ENCODE assay signal across 8 mouse cellular contexts in genomic region chr14:121928375-121929137, GRCm38 (mm10). TPM values are rescaled to one million over a fixed set of nuclear protein-coding genes. Genes with fewer than 3 reads are reported as not detected.
A peak's percentile ranks its signal among the peaks of the same experiment; 100 is the strongest.
DNase-seq lines count a peak whose midpoint lies in the region; ATAC-seq lines count a peak whose summit lies in the region.

No protein-coding gene starts in this region.

- no peak for ATAC-seq in intestine, embryonic 14.5 days (replicated peaks; ENCODE audit: low FRiP score, low TSS enrichment, low read depth)
- ATAC-seq in liver, embryonic 12.5 days, result peak; percentile 67

- DNase-seq in adrenal gland, postnatal 10 days, result peak; percentile 71
- DNase-seq in adrenal gland, postnatal 4 days (ENCODE audit: low spot score in 2 of 2), result no peak
- DNase-seq in testis, postnatal 10 days (ENCODE audit: low spot score), result peak; percentile 77
- DNase-seq in testis, postnatal 14 days (ENCODE audit: low spot score), result no peak
- DNase-seq in embryo, embryonic 9.5 days (ENCODE audit: extremely low spot score), result peak; percentile 27
- DNase-seq in intestine, embryonic 14.5 days (ENCODE audit: low spot score), result peak; percentile 69
- peak; percentile 78 for DNase-seq in retina, embryonic 14.5 days (ENCODE audit: low spot score)

- no peaks in the 10 kb centered on the region; the same call in 1 of the 2 replicates for H3K4me1 ChIP-seq in intestine, embryonic 14.5 days (replicated peaks; ENCODE audit: control insufficient read depth, insufficient read depth, low read length)
- H3K4me1 ChIP-seq in liver, embryonic 12.5 days, result peaks cover 40% of the 10 kb centered on the region

- no peak overlapping the region for H3K4me3 ChIP-seq in intestine, embryonic 14.5 days (ENCODE audit: low read depth, low read length)
- no peak overlapping the region for H3K4me3 ChIP-seq in liver, embryonic 12.5 days

- WGBS in intestine, embryonic 14.5 days, result 65% methylated on average over 8 of the region's 8 CpGs
- WGBS in liver, embryonic 12.5 days (ENCODE audit: insufficient replicate concordance), result 31% methylated on average over 8 of the region's 8 CpGs

- no peak overlapping the region for H3K9ac ChIP-seq in intestine, embryonic 14.5 days (ENCODE audit: low read length)
- H3K9ac ChIP-seq in liver, embryonic 12.5 days, result no peak overlapping the region

- no peaks in the 10 kb centered on the region for H3K27me3 ChIP-seq in intestine, embryonic 14.5 days (replicated peaks; ENCODE audit: control insufficient read depth, insufficient read depth, low read length)
- no peaks in the 10 kb centered on the region for H3K27me3 ChIP-seq in liver, embryonic 12.5 days (replicated peaks)

- no peaks in the 10 kb centered on the region for H3K9me3 ChIP-seq in intestine, embryonic 14.5 days (ENCODE audit: control insufficient read depth, low read length)
- H3K9me3 ChIP-seq in liver, embryonic 12.5 days (replicated peaks), result no peaks in the 10 kb centered on the region

- no peak overlapping the region for H3K27ac ChIP-seq in intestine, embryonic 14.5 days (ENCODE audit: low read depth)
- H3K27ac ChIP-seq in liver, embryonic 12.5 days, result peak overlapping the region; percentile 74

- H3K4me2 ChIP-seq in intestine, embryonic 14.5 days (ENCODE audit: low read length), result no peak overlapping the region
- peak overlapping the region; percentile 53 for H3K4me2 ChIP-seq in liver, embryonic 12.5 days

- H3K36me3 ChIP-seq in intestine, embryonic 14.5 days (ENCODE audit: control insufficient read depth, insufficient read depth, low read length), result no peaks in the 10 kb centered on the region
- H3K36me3 ChIP-seq in liver, embryonic 12.5 days, result no peaks in the 10 kb centered on the region; the same call in 1 of the 2 replicates

RNA-seq across cellular contexts. Expression of gene Gpr18, which starts 13.0 kb away (rescaled TPM):
- 1 to 10 TPM; 1.2 TPM for total RNA-seq in adrenal gland, postnatal 10 days (2021)
- under 1 TPM in 1 of 2 experiments, not detected in 1; 0.25 TPM for total RNA-seq in adrenal gland, postnatal 4 days (2021)
- 0.23 and 0.62 TPM in 2 replicates for polyA plus RNA-seq in intestine, embryonic 14.5 days (2014; fragmentation: Nextera tagmentation; extraction: Ambion mirVana)
- polyA plus RNA-seq in liver, embryonic 12.5 days (2016; fragmentation: Nextera tagmentation; extraction: Ambion mirVana), result 0.08 TPM in 1 of 2 replicates, not detected in the other

RNA-seq across cellular contexts. Expression of gene Gpr183, which starts 36.4 kb away (rescaled TPM):
- total RNA-seq in adrenal gland, postnatal 10 days (2021), result 1 to 10 TPM in 1 of 2 experiments, under 1 TPM in 1; 0.94 to 1.2 TPM
- under 1 TPM; 0.42 to 0.56 TPM for total RNA-seq in adrenal gland, postnatal 4 days (2021)
- polyA plus RNA-seq in intestine, embryonic 14.5 days (2014; fragmentation: Nextera tagmentation; extraction: Ambion mirVana), result 3.4 and 4.7 TPM in 2 replicates
- polyA plus RNA-seq in liver, embryonic 12.5 days (2016; fragmentation: Nextera tagmentation; extraction: Ambion mirVana), result 1.8 and 2.1 TPM in 2 replicates

RNA-seq across cellular contexts. Expression of gene Ubac2, which starts 50.1 kb away (rescaled TPM):
- 10 to 100 TPM; 34.5 to 35.7 TPM for total RNA-seq in adrenal gland, postnatal 10 days (2021)
- 10 to 100 TPM; 33.5 to 33.9 TPM for total RNA-seq in adrenal gland, postnatal 4 days (2021)
- polyA plus RNA-seq in intestine, embryonic 14.5 days (2014; fragmentation: Nextera tagmentation; extraction: Ambion mirVana), result 67.5 and 72.4 TPM in 2 replicates
- 25.5 and 29.2 TPM in 2 replicates for polyA plus RNA-seq in liver, embryonic 12.5 days (2016; fragmentation: Nextera tagmentation; extraction: Ambion mirVana)

Comparison
In these comparisons a context has a peak if more than half of its experiments do, and no peak if none do; other contexts are left out.
1. DNase-seq: peak in adrenal gland, postnatal 10 days (single experiment), testis, postnatal 10 days (single experiment), embryo, embryonic 9.5 days (single experiment), intestine, embryonic 14.5 days (single experiment) and retina, embryonic 14.5 days (single experiment); none in adrenal gland, postnatal 4 days (0 of 2) and testis, postnatal 14 days (single experiment).